Mouse (Mus musculus): Measurements from ENCODE around the gene Smim1.

DNA sequence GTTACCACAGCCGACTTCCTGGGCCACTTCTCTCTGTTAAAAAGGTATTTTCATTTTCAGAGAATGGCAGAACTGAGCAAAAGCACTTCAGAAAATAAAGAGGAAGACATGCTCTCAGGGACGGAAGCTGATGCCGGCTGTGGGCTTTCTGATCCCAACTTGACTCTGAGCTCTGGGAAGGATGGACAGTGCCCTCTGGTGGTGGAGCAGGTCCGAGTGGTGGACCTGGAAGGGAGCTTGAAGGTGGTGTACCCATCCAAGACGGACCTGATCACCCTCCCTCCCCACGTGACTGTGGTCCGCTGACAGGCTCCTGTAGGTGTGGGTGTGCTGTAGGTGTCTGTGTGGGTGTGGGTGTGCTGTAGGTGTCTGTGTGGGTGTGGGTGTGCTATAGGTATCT lies 6.5 kb downstream of the Smim1 start:
- TF ChIP-seq POLR2A (IDR thresholded peaks at IDR 0.05; ENCODE audit: extremely low read depth, insufficient read depth, low read length) (no peak), CTCF (IDR thresholded peaks at IDR 0.05; ENCODE audit: low read depth, low read length) (peak; percentile 91)

Data from liver, adult 2 months (tissue).